Mouse (Mus musculus) hindbrain, embryonic 16.5 days (tissue): ENCODE measurements at regions not wholly inside any gene's neighbourhood (a gene's known extent, or its start where the extent isn't known, plus 50 kb on each side); places are given as distances from the start of the nearest gene placed in this dataset.

Source experiments
- ATAC-seq: fragments of 200-750 bp; cut with Nextera tagmentation; 2 replicates; pipeline ENCODE4 v1.8.0; 2017; ENCODE audit warnings: moderate TSS enrichment, moderate library complexity
- H3K27ac ChIP-seq: fragments of 300-500 bp; sonication (generic); 2 replicates; pipeline ENCODE4 v1.5.1; 2014; ENCODE audit warnings: low read depth, mild to moderate bottlenecking, control low read depth, low read length, moderate library complexity
- H3K27me3 ChIP-seq: fragments of 300-500 bp; sonication (generic); replicated peaks from 2 replicates; pipeline ENCODE4 v1.6.1; 2014; ENCODE audit warnings: low read length; ENCODE audit not compliant: control insufficient read depth, insufficient read depth
- H3K36me3 ChIP-seq: fragments of 300-500 bp; sonication (generic); 2 replicates; pipeline ENCODE4 v1.6.1; 2014; ENCODE audit warnings: mild to moderate bottlenecking, low read length, moderate library complexity, mixed read lengths; ENCODE audit not compliant: control insufficient read depth, insufficient read depth
- H3K4me1 ChIP-seq: fragments of 300-500 bp; sonication (generic); 2 replicates; pipeline ENCODE4 v1.6.1; 2014; ENCODE audit warnings: low read depth, low read length; ENCODE audit not compliant: control insufficient read depth, insufficient read depth
- H3K4me2 ChIP-seq: fragments of 300-500 bp; sonication (generic); 2 replicates; pipeline ENCODE4 v1.6.1; 2014; ENCODE audit warnings: mild to moderate bottlenecking, low read length, control low read depth, moderate library complexity
- H3K4me3 ChIP-seq: fragments of 300-500 bp; sonication (generic); 2 replicates; pipeline ENCODE4 v1.5.1; 2014; ENCODE audit warnings: mild to moderate bottlenecking, low read length, control low read depth, moderate library complexity
- H3K9ac ChIP-seq: fragments of 300-500 bp; sonication (generic); 2 replicates; pipeline ENCODE4 v1.6.1; 2014; ENCODE audit warnings: low read depth, mild to moderate bottlenecking, control low read depth, low read length, moderate library complexity
- H3K9me3 ChIP-seq: fragments of 300-500 bp; sonication (generic); 2 replicates; pipeline ENCODE4 v1.6.1; 2014; ENCODE audit warnings: mild to moderate bottlenecking, low read length, moderate library complexity; ENCODE audit not compliant: control insufficient read depth
- WGBS: fragments of 180-500 bp; shearing (Covaris S2); extraction: QIAGEN DNeasy Blood & Tissue Kit; methylation state at CpG from one replicate; pipeline ENCODE4 v1.1.7; 2014; 5-methylcytosine and 5-hydroxymethylcytosine counted together

- H3K27ac ChIP-seq, result no peak overlapping the region
- no peak overlapping the region for H3K4me3 ChIP-seq
- 93% methylated on average over 4 of the region's 4 CpGs for WGBS
- H3K27me3 ChIP-seq, result no peaks in the 10 kb centered on the region
- no peaks in the 10 kb centered on the region for H3K36me3 ChIP-seq
- H3K4me1 ChIP-seq, result no peaks in the 10 kb centered on the region
- no peaks in the 10 kb centered on the region for H3K9me3 ChIP-seq
- no peak overlapping the region for H3K9ac ChIP-seq
- no peak overlapping the region for H3K4me2 ChIP-seq
- no peak for ATAC-seq
Observed at GRCm38 (mm10) chr12:64273730-64274129, 200.8 kb downstream of the Fscb start.

- no peaks in the 10 kb centered on the region for H3K9me3 ChIP-seq
- no peaks in the 10 kb centered on the region for H3K27me3 ChIP-seq
- H3K36me3 ChIP-seq, result no peaks in the 10 kb centered on the region
- no peaks in the 10 kb centered on the region for H3K4me1 ChIP-seq
- H3K9ac ChIP-seq, result no peak overlapping the region
- no peak for ATAC-seq
- H3K4me3 ChIP-seq, result no peak overlapping the region
- H3K4me2 ChIP-seq, result no peak overlapping the region
- no peak overlapping the region for H3K27ac ChIP-seq
Observed at GRCm38 (mm10) chr12:64266130-64266529, 208.4 kb downstream of the Fscb start.

- H3K9me3 ChIP-seq, result no peaks in the 10 kb centered on the region
- H3K4me2 ChIP-seq, result no peak overlapping the region
- H3K4me1 ChIP-seq, result no peaks in the 10 kb centered on the region
- H3K4me3 ChIP-seq, result no peak overlapping the region
- H3K9ac ChIP-seq, result no peak overlapping the region
- no peaks in the 10 kb centered on the region for H3K36me3 ChIP-seq
- ATAC-seq, result no peak
- H3K27ac ChIP-seq, result no peak overlapping the region
- H3K27me3 ChIP-seq, result no peaks in the 10 kb centered on the region
Observed at GRCm38 (mm10) chr12:64255016-64255415, 219.5 kb downstream of the Fscb start.

- no peak for ATAC-seq
- Histone ChIP-seq H3K27me3 (no peaks in the 10 kb centered on the region), H3K4me2 (no peak overlapping the region)
Observed at GRCm38 (mm10) chr12:64249974-64250373, 224.5 kb downstream of the Fscb start.

GRCm38 (mm10) chr12:64229510-64230078, 244.9 kb downstream of the Fscb start:
- Histone ChIP-seq H3K9me3 (no peaks in the 10 kb centered on the region), H3K36me3 (no peaks in the 10 kb centered on the region), H3K9ac (no peak overlapping the region), H3K4me3 (no peak overlapping the region), H3K27me3 (no peaks in the 10 kb centered on the region), H3K27ac (no peak overlapping the region), H3K4me2 (no peak overlapping the region), H3K4me1 (no peaks in the 10 kb centered on the region)
- 58% methylated on average over 1 of the region's 1 CpGs for WGBS
- ATAC-seq, result peak; percentile 84

More at GRCm38 (mm10) chr12:64249974-64250373, 224.5 kb downstream of the Fscb start:
- H3K27ac ChIP-seq, result no peak overlapping the region
- H3K4me1 ChIP-seq, result no peaks in the 10 kb centered on the region
- no peak overlapping the region for H3K9ac ChIP-seq
- no peaks in the 10 kb centered on the region for H3K36me3 ChIP-seq
- no peak overlapping the region for H3K4me3 ChIP-seq
- 86% methylated on average over 2 of the region's 2 CpGs for WGBS
- H3K9me3 ChIP-seq, result no peaks in the 10 kb centered on the region

- no peaks in the 10 kb centered on the region for H3K27me3 ChIP-seq
- no peak overlapping the region for H3K27ac ChIP-seq
- no peak overlapping the region for H3K4me2 ChIP-seq
- H3K9me3 ChIP-seq, result no peaks in the 10 kb centered on the region
- H3K4me1 ChIP-seq, result no peaks in the 10 kb centered on the region
- no peak overlapping the region for H3K4me3 ChIP-seq
- ATAC-seq, result no peak
- no peaks in the 10 kb centered on the region for H3K36me3 ChIP-seq
- no peak overlapping the region for H3K9ac ChIP-seq
- 93% methylated on average over 1 of the region's 1 CpGs for WGBS
Observed at GRCm38 (mm10) chr12:64216409-64216808, 258.1 kb downstream of the Fscb start.

- H3K9me3 ChIP-seq, result no peaks in the 10 kb centered on the region
- no peak overlapping the region for H3K4me2 ChIP-seq
- no peaks in the 10 kb centered on the region for H3K27me3 ChIP-seq
- H3K9ac ChIP-seq, result no peak overlapping the region
- ATAC-seq, result no peak
- H3K36me3 ChIP-seq, result no peaks in the 10 kb centered on the region
- no peak overlapping the region for H3K4me3 ChIP-seq
- H3K27ac ChIP-seq, result no peak overlapping the region
- 71% methylated on average over 2 of the region's 2 CpGs for WGBS
- H3K4me1 ChIP-seq, result no peaks in the 10 kb centered on the region
Observed at GRCm38 (mm10) chr12:64198385-64198784, 276.1 kb downstream of the Fscb start.
